Mouse (Mus musculus): ENCODE measurements around the gene Chchd6. TPM values are rescaled to one million over a fixed set of nuclear protein-coding genes. Genes with fewer than 3 reads are reported as not detected.

Chchd6 gene
- polyA plus RNA-seq, 1 experiment, result 28.8 TPM

DNA sequence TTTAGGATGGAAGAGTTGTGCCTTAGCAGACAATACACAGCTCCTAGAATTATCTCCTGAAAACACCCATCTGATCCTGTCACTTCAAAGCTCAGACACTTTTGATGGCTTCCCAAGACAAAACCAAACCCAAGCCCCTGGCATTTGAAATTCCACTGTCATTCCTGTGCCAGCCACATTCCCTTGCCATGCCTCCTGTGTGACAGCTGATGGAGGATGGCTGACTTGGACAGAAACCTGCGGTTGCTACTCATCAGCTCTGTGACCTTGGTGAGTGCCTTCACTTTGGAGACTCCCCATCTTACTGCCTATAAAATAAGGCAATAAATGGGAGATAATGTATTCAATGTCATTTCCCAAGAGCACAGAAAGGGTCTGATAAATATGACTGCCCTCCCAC, 195.9 kb downstream of the Chchd6 start:
- Histone ChIP-seq H3K36me3 (ENCODE audit: control insufficient read depth, insufficient read depth) (no peaks in the 10 kb centered on the region), H3K79me2 (ENCODE audit: control insufficient read depth, insufficient read depth) (no peaks in the 10 kb centered on the region), H3ac (ENCODE audit: control insufficient read depth, insufficient read length, low read depth) (no peak overlapping the region), H3K79me3 (ENCODE audit: low read depth) (no peaks in the 10 kb centered on the region), H3K27me3 (ENCODE audit: control insufficient read depth, insufficient read depth, insufficient read length) (no peaks in the 10 kb centered on the region), H3K4me3 (ENCODE audit: insufficient read depth, poor library complexity, severe bottlenecking) (no peak overlapping the region)
- TF ChIP-seq CEBPB (IDR thresholded peaks at IDR 0.05; ENCODE audit: low read depth), result no peak
- no peak for TF ChIP-seq MYOG (IDR thresholded peaks at IDR 0.05; ENCODE audit: control insufficient read depth, extremely low read depth, insufficient read length)
- TF ChIP-seq USF1 (IDR thresholded peaks at IDR 0.05; ENCODE audit: low read depth), result no peak
- no peak for TF ChIP-seq MYOD1 (IDR thresholded peaks at IDR 0.05; ENCODE audit: control insufficient read depth, insufficient read length, low read depth)
- TF ChIP-seq FOSL1 (IDR thresholded peaks at IDR 0.05; ENCODE audit: insufficient read depth, low read length, poor library complexity, severe bottlenecking), result no peak
- TF ChIP-seq CTCF (IDR thresholded peaks at IDR 0.05; ENCODE audit: control insufficient read depth, insufficient read depth, insufficient read length), result no peak
- TF ChIP-seq MAX (IDR thresholded peaks at IDR 0.05), result no peak

DNA sequence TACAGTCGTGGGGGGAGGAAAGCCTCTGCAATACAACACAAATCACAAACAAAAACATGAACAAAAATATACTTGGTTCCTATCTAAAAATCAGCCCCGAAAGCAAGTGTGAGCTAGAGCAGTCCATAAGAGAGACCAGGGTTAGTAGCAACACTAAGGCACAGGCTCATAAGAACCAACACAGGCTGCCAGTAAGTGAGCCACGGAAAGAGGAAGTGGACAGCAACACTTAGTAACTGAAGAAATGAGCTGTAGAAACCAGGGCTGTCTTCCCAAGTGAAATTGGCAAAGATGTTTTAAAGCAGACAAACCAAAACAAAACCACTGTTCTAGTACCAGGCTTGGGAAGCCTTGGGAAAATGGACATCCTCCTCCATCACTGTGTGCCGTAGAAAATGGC, 197.5 kb downstream of the Chchd6 start:
- no peaks in the 10 kb centered on the region for H3K79me3 ChIP-seq (ENCODE audit: low read depth)
- no peak for TF ChIP-seq MAX (IDR thresholded peaks at IDR 0.05)
- no peak for TF ChIP-seq CTCF (IDR thresholded peaks at IDR 0.05; ENCODE audit: control insufficient read depth, insufficient read depth, insufficient read length)
- no peak for TF ChIP-seq MYOD1 (IDR thresholded peaks at IDR 0.05; ENCODE audit: control insufficient read depth, insufficient read length, low read depth)
- no peak for TF ChIP-seq FOSL1 (IDR thresholded peaks at IDR 0.05; ENCODE audit: insufficient read depth, low read length, poor library complexity, severe bottlenecking)
- no peak for TF ChIP-seq MYOG (IDR thresholded peaks at IDR 0.05; ENCODE audit: control insufficient read depth, extremely low read depth, insufficient read length)
- TF ChIP-seq CEBPB (IDR thresholded peaks at IDR 0.05; ENCODE audit: low read depth), result no peak
- TF ChIP-seq USF1 (IDR thresholded peaks at IDR 0.05; ENCODE audit: low read depth), result no peak
- no peak overlapping the region for H3K4me3 ChIP-seq (ENCODE audit: insufficient read depth, poor library complexity, severe bottlenecking)
- no peaks in the 10 kb centered on the region for H3K79me2 ChIP-seq (ENCODE audit: control insufficient read depth, insufficient read depth)
- H3K27me3 ChIP-seq (ENCODE audit: control insufficient read depth, insufficient read depth, insufficient read length), result no peaks in the 10 kb centered on the region
- H3ac ChIP-seq (ENCODE audit: control insufficient read depth, insufficient read length, low read depth), result no peak overlapping the region
- H3K36me3 ChIP-seq (ENCODE audit: control insufficient read depth, insufficient read depth), result no peaks in the 10 kb centered on the region

DNA sequence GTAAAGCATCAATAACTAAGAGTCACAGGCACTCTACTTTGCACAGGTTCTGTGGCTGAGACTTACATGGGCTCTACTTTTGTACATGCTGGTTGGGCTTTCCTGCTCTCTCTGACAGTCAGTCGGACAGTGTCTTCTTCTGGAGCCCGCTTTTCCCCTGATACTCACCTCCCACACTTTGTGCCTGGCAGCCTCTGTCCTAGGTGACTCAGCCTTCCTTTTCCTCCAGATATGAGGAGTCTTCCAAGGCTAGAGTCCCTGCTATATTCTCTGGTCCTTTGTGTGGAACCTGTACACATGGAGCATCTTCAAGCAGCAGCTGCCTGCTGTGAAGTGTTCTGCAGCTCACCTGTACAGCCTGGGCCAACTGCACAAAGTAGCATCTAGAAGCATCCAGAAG, 201.6 kb downstream of the Chchd6 start:
- H3K36me3 ChIP-seq (ENCODE audit: control insufficient read depth, insufficient read depth), result no peaks in the 10 kb centered on the region
- no peak for TF ChIP-seq MYOG (IDR thresholded peaks at IDR 0.05; ENCODE audit: control insufficient read depth, extremely low read depth, insufficient read length)
- no peak for TF ChIP-seq CTCF (IDR thresholded peaks at IDR 0.05; ENCODE audit: control insufficient read depth, insufficient read depth, insufficient read length)
- TF ChIP-seq USF1 (IDR thresholded peaks at IDR 0.05; ENCODE audit: low read depth), result no peak
- no peak for TF ChIP-seq MAX (IDR thresholded peaks at IDR 0.05)
- TF ChIP-seq MYOD1 (IDR thresholded peaks at IDR 0.05; ENCODE audit: control insufficient read depth, insufficient read length, low read depth), result no peak
- no peak for TF ChIP-seq CEBPB (IDR thresholded peaks at IDR 0.05; ENCODE audit: low read depth)
- no peak for TF ChIP-seq FOSL1 (IDR thresholded peaks at IDR 0.05; ENCODE audit: insufficient read depth, low read length, poor library complexity, severe bottlenecking)
- H3ac ChIP-seq (ENCODE audit: control insufficient read depth, insufficient read length, low read depth), result no peak overlapping the region
- H3K79me2 ChIP-seq (ENCODE audit: control insufficient read depth, insufficient read depth), result no peaks in the 10 kb centered on the region
- no peak overlapping the region for H3K4me3 ChIP-seq (ENCODE audit: insufficient read depth, poor library complexity, severe bottlenecking)
- H3K79me3 ChIP-seq (ENCODE audit: low read depth), result no peaks in the 10 kb centered on the region
- no peaks in the 10 kb centered on the region for H3K27me3 ChIP-seq (ENCODE audit: control insufficient read depth, insufficient read depth, insufficient read length)

- Histone ChIP-seq H3K36me3 (ENCODE audit: control insufficient read depth, insufficient read depth) (no peaks in the 10 kb centered on the region), H3K4me3 (ENCODE audit: insufficient read depth, poor library complexity, severe bottlenecking) (no peak overlapping the region), H3ac (ENCODE audit: control insufficient read depth, insufficient read length, low read depth) (no peak overlapping the region), H3K79me2 (ENCODE audit: control insufficient read depth, insufficient read depth) (no peaks in the 10 kb centered on the region), H3K79me3 (ENCODE audit: low read depth) (no peaks in the 10 kb centered on the region), H3K27me3 (ENCODE audit: control insufficient read depth, insufficient read depth, insufficient read length) (no peaks in the 10 kb centered on the region)
- no peak for TF ChIP-seq MYOD1 (IDR thresholded peaks at IDR 0.05; ENCODE audit: control insufficient read depth, insufficient read length, low read depth)
- TF ChIP-seq USF1 (IDR thresholded peaks at IDR 0.05; ENCODE audit: low read depth), result no peak
- no peak for TF ChIP-seq CEBPB (IDR thresholded peaks at IDR 0.05; ENCODE audit: low read depth)
- TF ChIP-seq FOSL1 (IDR thresholded peaks at IDR 0.05; ENCODE audit: insufficient read depth, low read length, poor library complexity, severe bottlenecking), result no peak
- no peak for TF ChIP-seq MAX (IDR thresholded peaks at IDR 0.05)
- TF ChIP-seq MYOG (IDR thresholded peaks at IDR 0.05; ENCODE audit: control insufficient read depth, extremely low read depth, insufficient read length), result no peak
- no peak for TF ChIP-seq CTCF (IDR thresholded peaks at IDR 0.05; ENCODE audit: control insufficient read depth, insufficient read depth, insufficient read length)
Measured at GRCm38 (mm10) chr6:89392213-89392612, 203.2 kb downstream of the Chchd6 start.

GRCm38 (mm10) chr6:89389771-89390170, 205.7 kb downstream of the Chchd6 start:
- Histone ChIP-seq H3K79me3 (ENCODE audit: low read depth) (no peaks in the 10 kb centered on the region), H3K4me3 (ENCODE audit: insufficient read depth, poor library complexity, severe bottlenecking) (no peak overlapping the region), H3ac (ENCODE audit: control insufficient read depth, insufficient read length, low read depth) (no peak overlapping the region), H3K36me3 (ENCODE audit: control insufficient read depth, insufficient read depth) (no peaks in the 10 kb centered on the region), H3K27me3 (ENCODE audit: control insufficient read depth, insufficient read depth, insufficient read length) (no peaks in the 10 kb centered on the region), H3K79me2 (ENCODE audit: control insufficient read depth, insufficient read depth) (no peaks in the 10 kb centered on the region)
- no peak for TF ChIP-seq MYOG (IDR thresholded peaks at IDR 0.05; ENCODE audit: control insufficient read depth, extremely low read depth, insufficient read length)
- TF ChIP-seq USF1 (IDR thresholded peaks at IDR 0.05; ENCODE audit: low read depth), result no peak
- TF ChIP-seq MAX (IDR thresholded peaks at IDR 0.05), result no peak
- TF ChIP-seq MYOD1 (IDR thresholded peaks at IDR 0.05; ENCODE audit: control insufficient read depth, insufficient read length, low read depth), result no peak
- TF ChIP-seq FOSL1 (IDR thresholded peaks at IDR 0.05; ENCODE audit: insufficient read depth, low read length, poor library complexity, severe bottlenecking), result no peak
- TF ChIP-seq CEBPB (IDR thresholded peaks at IDR 0.05; ENCODE audit: low read depth), result no peak
- TF ChIP-seq CTCF (IDR thresholded peaks at IDR 0.05; ENCODE audit: control insufficient read depth, insufficient read depth, insufficient read length), result no peak

GRCm38 (mm10) chr6:89386956-89387355, 208.5 kb downstream of the Chchd6 start:
- no peak overlapping the region for H3ac ChIP-seq (ENCODE audit: control insufficient read depth, insufficient read length, low read depth)
- H3K79me3 ChIP-seq (ENCODE audit: low read depth), result no peaks in the 10 kb centered on the region
- TF ChIP-seq MAX (IDR thresholded peaks at IDR 0.05) (no peak), FOSL1 (IDR thresholded peaks at IDR 0.05; ENCODE audit: insufficient read depth, low read length, poor library complexity, severe bottlenecking) (no peak), USF1 (IDR thresholded peaks at IDR 0.05; ENCODE audit: low read depth) (no peak), CEBPB (IDR thresholded peaks at IDR 0.05; ENCODE audit: low read depth) (no peak), MYOG (IDR thresholded peaks at IDR 0.05; ENCODE audit: control insufficient read depth, extremely low read depth, insufficient read length) (no peak), CTCF (IDR thresholded peaks at IDR 0.05; ENCODE audit: control insufficient read depth, insufficient read depth, insufficient read length) (no peak), MYOD1 (IDR thresholded peaks at IDR 0.05; ENCODE audit: control insufficient read depth, insufficient read length, low read depth) (no peak)
- no peaks in the 10 kb centered on the region for H3K27me3 ChIP-seq (ENCODE audit: control insufficient read depth, insufficient read depth, insufficient read length)
- H3K79me2 ChIP-seq (ENCODE audit: control insufficient read depth, insufficient read depth), result no peaks in the 10 kb centered on the region
- H3K4me3 ChIP-seq (ENCODE audit: insufficient read depth, poor library complexity, severe bottlenecking), result no peak overlapping the region
- no peaks in the 10 kb centered on the region for H3K36me3 ChIP-seq (ENCODE audit: control insufficient read depth, insufficient read depth)

All from C2C12 (cell line).